Mouse (Mus musculus): Measurements from ENCODE around the gene Taf5l. TPM values are rescaled to one million over a fixed set of nuclear protein-coding genes. Genes with fewer than 3 reads are reported as not detected.
"Not testable (repeated sequence)": the region's sequence is repeated elsewhere in the genome, so short reads cannot be mapped to it uniquely, and the experiment has no call there.

Gene Taf5l
- polyA plus RNA-seq, 1 experiment from 2014 or later = 28.5 TPM

GRCm38 (mm10) chr8:124027831-124028230 lies 6.6 kb upstream of the Taf5l start:
- no peak for ATAC-seq (ENCODE audit: insufficient number of reproducible peaks, insufficient read depth, low FRiP score, low read depth)
- WGBS = 86% methylated on average over 6 of the region's 6 CpGs
- H3K27me3 ChIP-seq (ENCODE audit: control insufficient read depth, insufficient read depth, low read length) = no peaks in the 10 kb centered on the region
- no peaks in the 10 kb centered on the region for H3K4me1 ChIP-seq (ENCODE audit: control insufficient read depth in 2 of 2, insufficient read depth in 2 of 2, low read length in 2 of 2)
- H3K9ac ChIP-seq (ENCODE audit: low read length) = no peak overlapping the region
- no peak overlapping the region for H3K27ac ChIP-seq (replicated peaks in 1 of 2; ENCODE audit: control insufficient read depth in 1 of 2, insufficient read depth in 1 of 2, low read depth in 2 of 2, low read length in 2 of 2)
- H3K9me3 ChIP-seq (ENCODE audit: control insufficient read depth, low read length) = no peaks in the 10 kb centered on the region
- H3K4me2 ChIP-seq (ENCODE audit: low read length) = no peak overlapping the region
- no peak overlapping the region for H3K4me3 ChIP-seq (ENCODE audit: control insufficient read depth in 1 of 2, insufficient read depth in 1 of 2, low read depth in 1 of 2, low read length in 2 of 2)
- peaks cover 84% of the 10 kb centered on the region for H3K36me3 ChIP-seq (ENCODE audit: control insufficient read depth, insufficient read depth, low read length)

GRCm38 (mm10) chr8:124026265-124026664 lies 5.1 kb upstream of the Taf5l start:
- not testable (repeated sequence) for H3K27me3 ChIP-seq (ENCODE audit: control insufficient read depth, insufficient read depth, low read length); H3K9me3 ChIP-seq (ENCODE audit: control insufficient read depth, low read length); H3K27ac ChIP-seq (replicated peaks in 1 of 2; ENCODE audit: control insufficient read depth in 1 of 2, insufficient read depth in 1 of 2, low read depth in 2 of 2, low read length in 2 of 2); H3K4me1 ChIP-seq (ENCODE audit: control insufficient read depth in 2 of 2, insufficient read depth in 2 of 2, low read length in 2 of 2); H3K4me3 ChIP-seq (ENCODE audit: control insufficient read depth in 1 of 2, insufficient read depth in 1 of 2, low read depth in 1 of 2, low read length in 2 of 2); H3K4me2 ChIP-seq (ENCODE audit: low read length); H3K9ac ChIP-seq (ENCODE audit: low read length); ATAC-seq (ENCODE audit: insufficient number of reproducible peaks, insufficient read depth, low FRiP score, low read depth)
- peaks cover 76% of the 10 kb centered on the region for H3K36me3 ChIP-seq (ENCODE audit: control insufficient read depth, insufficient read depth, low read length)
- WGBS = 73% methylated on average over 2 of the region's 2 CpGs

GRCm38 (mm10) chr8:124020439-124021236 lies 559 bp downstream of the Taf5l start:
- under 1% methylated on average over 44 of the region's 87 CpGs for WGBS

GRCm38 (mm10) chr8:124019782-124020181 lies 1.4 kb downstream of the Taf5l start:
- Histone ChIP-seq H3K4me2 (ENCODE audit: low read length) (peak overlapping the region; percentile 90), H3K36me3 (ENCODE audit: control insufficient read depth, insufficient read depth, low read length) (peaks cover 18% of the 10 kb centered on the region), H3K9me3 (ENCODE audit: control insufficient read depth, low read length) (no peaks in the 10 kb centered on the region), H3K9ac (ENCODE audit: low read length) (peak overlapping the region; percentile 89), H3K27me3 (ENCODE audit: control insufficient read depth, insufficient read depth, low read length) (no peaks in the 10 kb centered on the region), H3K4me3 (ENCODE audit: control insufficient read depth in 1 of 2, insufficient read depth in 1 of 2, low read depth in 1 of 2, low read length in 2 of 2) (peak overlapping the region; percentile 17 to 83), H3K4me1 (ENCODE audit: control insufficient read depth in 2 of 2, insufficient read depth in 2 of 2, low read length in 2 of 2) (peaks cover 12 to 35% of the 10 kb centered on the region in 2 experiments), H3K27ac (replicated peaks in 1 of 2; ENCODE audit: control insufficient read depth in 1 of 2, insufficient read depth in 1 of 2, low read depth in 2 of 2, low read length in 2 of 2) (0 out of 4 replicates have a peak overlapping the region, but pooled peaks of 1 of the 2 experiments have one; percentile 19)
- WGBS = 18% methylated on average over 13 of the region's 13 CpGs
- no peak for ATAC-seq (ENCODE audit: insufficient number of reproducible peaks, insufficient read depth, low FRiP score, low read depth)

More at GRCm38 (mm10) chr8:124020439-124021236, 559 bp downstream of the Taf5l start:
- Histone ChIP-seq H3K4me3 (ENCODE audit: control insufficient read depth in 1 of 2, insufficient read depth in 1 of 2, low read depth in 1 of 2, low read length in 2 of 2) (peak overlapping the region; percentile 66 to 83), H3K36me3 (ENCODE audit: control insufficient read depth, insufficient read depth, low read length) (peaks cover 26% of the 10 kb centered on the region), H3K9ac (ENCODE audit: low read length) (peak overlapping the region; percentile 89), H3K27me3 (ENCODE audit: control insufficient read depth, insufficient read depth, low read length) (no peaks in the 10 kb centered on the region), H3K4me1 (ENCODE audit: control insufficient read depth in 2 of 2, insufficient read depth in 2 of 2, low read length in 2 of 2) (peaks cover 12 to 32% of the 10 kb centered on the region in 2 experiments), H3K9me3 (ENCODE audit: control insufficient read depth, low read length) (no peaks in the 10 kb centered on the region), H3K4me2 (ENCODE audit: low read length) (peak overlapping the region; percentile 90), H3K27ac (replicated peaks in 1 of 2; ENCODE audit: control insufficient read depth in 1 of 2, insufficient read depth in 1 of 2, low read depth in 2 of 2, low read length in 2 of 2) (peak overlapping the region; percentile 88 to 91)
- ATAC-seq (ENCODE audit: insufficient number of reproducible peaks, insufficient read depth, low FRiP score, low read depth) = peak; percentile 85

GRCm38 (mm10) chr8:124014751-124015150 lies 6.4 kb downstream of the Taf5l start:
- WGBS = 83% methylated on average over 3 of the region's 3 CpGs
- Histone ChIP-seq H3K36me3 (ENCODE audit: control insufficient read depth, insufficient read depth, low read length) (no peaks in the 10 kb centered on the region), H3K27ac (replicated peaks in 1 of 2; ENCODE audit: control insufficient read depth in 1 of 2, insufficient read depth in 1 of 2, low read depth in 2 of 2, low read length in 2 of 2) (no peak overlapping the region), H3K9me3 (ENCODE audit: control insufficient read depth, low read length) (no peaks in the 10 kb centered on the region), H3K4me1 (ENCODE audit: control insufficient read depth in 2 of 2, insufficient read depth in 2 of 2, low read length in 2 of 2) (peaks cover 11 to 27% of the 10 kb centered on the region in 2 experiments), H3K27me3 (ENCODE audit: control insufficient read depth, insufficient read depth, low read length) (no peaks in the 10 kb centered on the region), H3K4me3 (ENCODE audit: control insufficient read depth in 1 of 2, insufficient read depth in 1 of 2, low read depth in 1 of 2, low read length in 2 of 2) (no peak overlapping the region), H3K4me2 (ENCODE audit: low read length) (no peak overlapping the region), H3K9ac (ENCODE audit: low read length) (no peak overlapping the region)
- ATAC-seq (ENCODE audit: insufficient number of reproducible peaks, insufficient read depth, low FRiP score, low read depth) = no peak

GRCm38 (mm10) chr8:124014299-124014698 lies 6.9 kb downstream of the Taf5l start:
- not testable (repeated sequence) for H3K9me3 ChIP-seq (ENCODE audit: control insufficient read depth, low read length); H3K27me3 ChIP-seq (ENCODE audit: control insufficient read depth, insufficient read depth, low read length); H3K36me3 ChIP-seq (ENCODE audit: control insufficient read depth, insufficient read depth, low read length); H3K9ac ChIP-seq (ENCODE audit: low read length); H3K27ac ChIP-seq (replicated peaks in 1 of 2; ENCODE audit: control insufficient read depth in 1 of 2, insufficient read depth in 1 of 2, low read depth in 2 of 2, low read length in 2 of 2); ATAC-seq (ENCODE audit: insufficient number of reproducible peaks, insufficient read depth, low FRiP score, low read depth); H3K4me2 ChIP-seq (ENCODE audit: low read length); H3K4me3 ChIP-seq (ENCODE audit: control insufficient read depth in 1 of 2, insufficient read depth in 1 of 2, low read depth in 1 of 2, low read length in 2 of 2)
- WGBS = 90% methylated on average over 7 of the region's 7 CpGs
- H3K4me1 ChIP-seq (ENCODE audit: control insufficient read depth in 2 of 2, insufficient read depth in 2 of 2, low read length in 2 of 2) = peaks cover 8 to 23% of the 10 kb centered on the region in 2 experiments

- Histone ChIP-seq H3K36me3 (ENCODE audit: control insufficient read depth, insufficient read depth, low read length) (peaks cover 26% of the 10 kb centered on the region), H3K27me3 (ENCODE audit: control insufficient read depth, insufficient read depth, low read length) (no peaks in the 10 kb centered on the region), H3K4me2 (ENCODE audit: low read length) (no peak overlapping the region), H3K9ac (ENCODE audit: low read length) (no peak overlapping the region), H3K27ac (replicated peaks in 1 of 2; ENCODE audit: control insufficient read depth in 1 of 2, insufficient read depth in 1 of 2, low read depth in 2 of 2, low read length in 2 of 2) (peak overlapping the region; percentile 49 to 77), H3K4me1 (ENCODE audit: control insufficient read depth in 2 of 2, insufficient read depth in 2 of 2, low read length in 2 of 2) (peaks cover 5 to 12% of the 10 kb centered on the region in 2 experiments; a peak in 3 of 4 replicates), H3K9me3 (ENCODE audit: control insufficient read depth, low read length) (no peaks in the 10 kb centered on the region), H3K4me3 (ENCODE audit: control insufficient read depth in 1 of 2, insufficient read depth in 1 of 2, low read depth in 1 of 2, low read length in 2 of 2) (no peak overlapping the region)
- WGBS = 95% methylated on average over 3 of the region's 3 CpGs
- no peak for ATAC-seq (ENCODE audit: insufficient number of reproducible peaks, insufficient read depth, low FRiP score, low read depth)
These were observed 9.1 kb downstream of the Taf5l start for GRCm38 (mm10) chr8:124011989-124012586.

Measured in heart, embryonic 14.5 days (tissue).